Mouse (Mus musculus) cerebellum, postnatal 14 days (tissue): ENCODE data around the gene Cox4i2.
A peak's percentile ranks its signal among the peaks of the same experiment; 100 is the strongest.

Experiments
- DNase-seq, 2 experiments: peaks; one replicate each; pipeline ENCODE4 v3.0.0; 2021; ENCODE audit warnings: mixed read lengths in 2 of 2

The Cox4i2 gene

DNA sequence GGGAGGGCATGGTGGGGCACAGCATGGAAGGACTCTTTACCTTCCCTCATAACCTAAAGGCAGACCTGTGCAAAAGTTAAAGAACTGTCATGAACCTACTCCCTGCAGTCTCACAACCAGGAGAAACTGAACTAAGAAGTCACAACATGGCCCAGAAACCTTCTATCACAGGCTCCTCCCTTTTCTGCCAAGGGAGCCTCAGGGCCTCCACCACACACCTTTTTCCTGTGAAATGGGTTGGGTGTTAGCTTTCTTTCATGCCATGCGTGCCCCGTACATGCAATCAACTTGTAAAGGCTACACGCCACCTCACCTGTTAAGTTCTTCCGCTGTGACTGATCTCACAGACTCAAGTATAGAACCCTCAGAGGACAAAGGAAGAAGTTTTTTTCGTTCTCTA lies 49.1 kb downstream of the Cox4i2 start:
- no peak for DNase-seq

DNA sequence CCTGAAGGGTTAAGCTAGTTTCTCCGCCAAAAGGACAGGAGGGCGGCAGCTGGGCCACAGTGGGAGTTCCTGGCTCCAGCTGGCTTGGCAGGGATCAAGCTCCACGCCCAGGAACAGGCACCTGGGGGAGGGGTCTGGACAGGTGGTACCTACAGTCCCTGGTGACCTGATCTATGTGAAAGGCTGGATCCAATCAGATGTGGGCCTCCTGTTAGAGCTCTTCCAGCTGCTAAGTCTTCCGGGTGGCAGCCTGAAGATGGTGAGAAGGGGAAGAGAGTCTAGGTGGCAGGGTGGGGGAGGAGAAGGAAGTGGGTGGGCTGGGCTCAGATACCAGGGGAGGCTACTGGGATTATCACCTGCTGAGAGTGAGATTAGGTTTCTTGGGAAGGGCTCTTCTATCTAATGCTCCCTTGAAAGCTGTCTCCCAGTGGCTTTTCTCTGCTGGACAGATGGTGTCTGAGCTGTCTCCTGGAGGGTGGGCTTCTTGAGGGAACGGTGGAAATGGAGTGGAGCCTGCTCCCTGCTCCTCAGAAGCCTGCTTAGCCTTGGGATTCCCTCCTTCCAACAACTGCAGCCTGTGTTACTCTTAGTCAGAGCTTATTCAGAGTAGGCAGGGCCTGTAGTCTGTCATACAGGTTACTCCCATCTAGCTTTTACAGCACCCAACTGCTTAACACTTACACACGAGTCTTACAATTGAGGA lies 50.6 kb downstream of the Cox4i2 start:
- peak; percentile 94 to 96 for DNase-seq

DNA sequence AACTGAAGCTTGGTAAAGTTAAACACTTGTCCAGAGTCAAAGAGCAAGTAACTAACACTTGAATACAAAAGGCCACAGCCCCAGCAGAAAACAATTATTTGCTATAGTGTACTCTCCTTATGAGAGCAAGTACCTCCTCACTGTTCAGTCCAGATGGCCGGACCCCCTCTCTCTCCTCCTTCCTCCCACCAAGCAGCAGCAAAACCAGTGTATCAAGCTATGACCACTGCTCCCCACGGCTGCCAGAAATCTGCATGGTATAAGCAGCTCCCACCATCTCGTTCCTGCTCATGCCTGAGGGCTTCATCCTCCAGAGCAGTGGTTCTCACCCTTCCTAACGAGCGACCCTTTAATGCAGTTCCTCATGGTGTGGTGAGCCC lies 51.1 kb downstream of the Cox4i2 start:
- peak in 1 of 2 experiments; percentile 43 for DNase-seq

DNA sequence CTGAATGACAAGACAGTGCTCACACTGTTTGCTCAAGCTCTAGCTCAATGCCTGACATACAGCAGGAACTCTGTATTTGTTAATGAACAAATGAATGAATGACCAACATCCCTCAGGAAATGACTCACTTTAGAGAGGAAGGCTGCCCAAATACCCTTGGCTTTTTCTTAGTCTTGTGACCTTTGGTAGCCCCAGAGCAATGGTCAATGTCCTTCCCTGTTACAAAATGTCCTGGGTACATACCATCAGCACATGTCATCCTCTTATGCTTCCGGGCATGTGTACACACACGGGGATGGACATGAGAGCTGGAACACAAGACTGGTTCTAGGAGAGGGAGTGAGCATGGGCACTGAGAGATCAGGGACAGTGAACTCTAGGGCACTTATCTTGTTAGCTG lies 52.1 kb downstream of the Cox4i2 start:
- DNase-seq, result no peak

DNA sequence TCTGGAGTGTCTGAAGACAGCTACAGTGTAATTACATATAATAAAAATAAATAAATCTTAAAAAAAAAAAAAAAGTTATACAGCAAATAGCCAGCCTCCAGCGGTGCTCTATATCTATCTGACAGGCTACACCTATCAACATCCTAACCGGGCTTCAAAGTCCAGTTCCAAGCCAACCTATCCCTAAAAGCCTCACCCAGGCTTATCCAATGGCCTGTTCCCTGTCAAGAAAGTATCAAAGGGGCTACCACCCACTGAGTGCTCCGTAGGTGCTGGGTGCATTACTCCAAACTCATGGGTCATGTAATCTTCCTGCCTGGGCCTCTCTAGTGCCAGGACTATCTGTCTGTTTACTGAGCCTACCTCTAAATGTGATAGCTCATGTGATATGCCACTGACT lies 54.2 kb downstream of the Cox4i2 start:
- no peak for DNase-seq

DNA sequence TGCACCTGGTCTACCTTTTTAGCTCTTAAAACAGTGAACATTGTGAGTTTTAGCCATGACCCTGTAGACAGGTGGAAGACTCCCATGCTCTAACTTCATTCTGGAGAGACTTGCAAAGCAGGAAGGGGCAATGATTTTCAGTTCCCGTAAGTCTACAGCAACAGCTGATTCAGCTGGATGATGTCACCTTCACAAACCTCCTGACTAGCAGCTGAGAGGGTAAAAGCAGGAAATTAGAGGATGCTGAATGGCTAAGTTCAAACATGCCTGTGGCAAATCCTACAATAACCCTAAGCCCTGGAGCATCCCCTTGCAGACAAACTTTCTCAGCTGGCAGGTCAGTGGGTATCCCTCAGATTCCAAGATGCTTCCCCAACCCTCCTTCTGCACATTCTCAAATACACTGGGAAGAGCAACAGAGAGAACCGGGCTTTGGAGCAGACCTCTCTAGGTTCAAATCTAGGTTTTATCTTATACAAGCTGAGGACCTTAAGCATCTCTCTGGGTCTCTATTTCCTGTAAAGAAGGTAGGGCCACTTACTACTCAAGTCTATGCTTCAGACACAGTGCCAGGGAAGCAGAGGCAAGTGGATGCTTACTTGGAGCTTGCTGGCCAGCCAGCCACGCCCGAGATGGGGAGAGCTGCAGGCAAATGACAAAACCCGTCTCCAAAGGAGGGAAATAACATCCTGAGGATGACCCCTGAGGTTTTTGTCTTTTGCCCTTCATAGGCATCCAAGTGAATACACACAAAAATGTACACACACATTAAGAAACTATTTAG lies 56.4 kb downstream of the Cox4i2 start:
- no peak for DNase-seq

DNA sequence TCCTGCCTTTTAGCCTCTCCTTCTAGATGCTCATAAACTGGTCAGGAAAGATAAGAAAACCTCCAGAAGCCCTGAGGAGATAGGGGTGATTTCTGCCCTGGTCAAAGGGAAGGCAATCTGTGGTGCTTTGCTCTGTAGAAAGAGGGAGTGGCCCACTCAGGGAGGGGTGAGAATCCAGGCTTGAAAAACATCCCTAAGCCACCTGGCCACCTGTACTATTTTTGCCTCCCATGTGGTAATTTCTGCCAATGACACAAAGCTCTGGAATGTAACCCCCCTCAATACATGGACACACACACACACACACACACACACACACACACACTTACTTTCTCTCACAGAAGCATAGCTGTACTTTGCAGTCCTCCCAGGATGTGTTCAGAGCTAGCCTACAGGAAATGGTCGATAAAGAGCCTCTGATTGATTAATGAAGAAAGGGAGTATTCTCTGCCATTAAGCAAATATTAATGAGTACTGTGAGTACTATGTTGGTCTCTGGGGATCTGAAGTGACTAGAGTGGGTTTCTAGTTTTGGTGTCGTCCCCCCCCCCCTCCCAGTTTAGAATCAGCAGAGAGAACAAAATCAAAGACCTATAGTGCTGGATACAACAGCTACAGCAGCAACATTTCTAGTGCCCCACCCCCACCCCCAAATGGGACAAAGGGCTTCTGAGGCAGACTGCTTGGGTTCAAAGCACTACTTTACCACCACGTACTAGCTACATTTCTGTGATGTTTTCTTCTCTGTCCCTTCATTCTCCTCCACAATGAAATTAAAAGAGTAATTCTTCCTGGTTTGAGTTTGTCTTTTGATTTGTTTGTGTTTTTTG lies 57.6 kb downstream of the Cox4i2 start:
- no peak for DNase-seq

DNA sequence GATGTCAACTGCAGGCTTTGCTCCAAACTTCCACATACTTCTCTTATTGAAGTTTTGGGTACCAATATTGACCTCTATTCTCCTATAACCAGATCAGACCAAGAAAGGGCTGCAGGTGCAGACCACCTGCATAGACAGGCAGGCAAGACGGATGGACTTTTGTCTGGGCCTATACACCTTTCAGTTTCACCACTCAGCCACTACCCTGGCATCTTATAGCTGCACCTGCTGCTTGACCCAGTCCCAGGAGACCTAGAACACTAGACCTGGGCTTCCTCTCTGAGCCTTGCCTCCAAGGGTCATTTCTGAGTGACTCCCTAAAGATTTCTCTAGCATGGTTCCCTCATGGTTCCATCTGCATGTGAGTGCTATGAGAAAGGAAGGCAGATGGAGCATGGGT lies 59.3 kb downstream of the Cox4i2 start:
- no peak for DNase-seq

DNA sequence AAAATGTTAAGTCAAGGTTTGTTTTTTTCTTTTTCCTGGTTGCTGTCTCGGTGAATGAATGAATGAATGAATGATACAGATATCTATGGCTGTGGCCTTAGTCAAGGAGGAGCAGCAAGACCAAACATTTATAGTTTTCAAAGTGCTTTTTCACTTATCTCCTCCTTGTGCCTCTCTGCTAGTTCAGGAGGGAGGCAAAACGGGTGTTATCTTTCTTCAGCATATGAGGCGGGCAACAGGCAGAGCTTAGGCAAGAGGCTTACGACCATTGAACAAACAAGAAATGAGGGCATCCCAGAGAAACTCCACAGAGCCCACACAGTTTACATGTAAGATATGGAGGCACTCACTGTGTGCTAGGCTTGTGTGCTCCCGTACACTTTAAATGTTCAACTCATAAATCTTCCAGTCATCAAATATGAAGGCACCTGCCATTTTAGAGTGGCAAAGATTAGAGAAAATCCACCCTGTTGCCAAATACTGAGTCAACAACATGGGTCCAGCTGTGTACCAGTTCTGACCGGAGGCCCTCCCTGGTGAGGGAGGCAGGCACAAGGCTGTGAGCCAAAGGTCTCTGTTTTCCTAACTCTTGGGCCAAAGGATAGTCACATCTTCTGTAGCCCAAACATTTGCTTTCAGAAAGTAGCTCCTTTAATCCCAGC lies 60.4 kb downstream of the Cox4i2 start:
- no peak for DNase-seq
